Mouse (Mus musculus) kidney, adult 2 months (tissue): ENCODE measurements around the gene Mt2. TPM values are rescaled to one million over a fixed set of nuclear protein-coding genes. Genes with fewer than 3 reads are reported as not detected.

Experiments
- DNase-seq: peaks from one replicate; pipeline ENCODE4 v3.0.0; 2021
- H3K27ac ChIP-seq: fragments of 200-500 bp; 2 replicates; pipeline ENCODE4 v1.5.1; 2012; ENCODE audit warnings: low read depth, low read length, control low read depth, inconsistent platforms; ENCODE audit not compliant: insufficient read depth
- H3K27me3 ChIP-seq: fragments of 200-500 bp; replicated peaks from 2 replicates; pipeline ENCODE4 v1.6.1; 2012; ENCODE audit warnings: mild to moderate bottlenecking, moderate library complexity, low read length, inconsistent platforms; ENCODE audit not compliant: control insufficient read depth, insufficient read depth
- H3K36me3 ChIP-seq: fragments of 200-500 bp; 2 replicates; pipeline ENCODE4 v1.6.1; 2012; ENCODE audit warnings: mild to moderate bottlenecking, moderate library complexity, low read length, inconsistent platforms; ENCODE audit not compliant: control insufficient read depth, insufficient read depth
- H3K4me1 ChIP-seq: fragments of 200-500 bp; 2 replicates; pipeline ENCODE4 v1.6.1; 2011; ENCODE audit warnings: low read length; ENCODE audit not compliant: control insufficient read depth, insufficient read depth
- H3K4me3 ChIP-seq: fragments of 200-500 bp; 2 replicates; pipeline ENCODE4 v1.5.1; 2011; ENCODE audit warnings: mild to moderate bottlenecking, low read depth, low read length, control low read depth; ENCODE audit not compliant: insufficient read depth
- CTCF ChIP-seq: fragments of 200-500 bp; conservative IDR thresholded peaks from 2 replicates; pipeline ENCODE4 v1.5.1; 2011; ENCODE audit warnings: low read depth, mild to moderate bottlenecking, control low read depth, low read length, moderate library complexity, mixed read lengths; ENCODE audit not compliant: insufficient read depth, insufficient read length
- POLR2A ChIP-seq: fragments of 200-500 bp; IDR thresholded peaks from one replicate; pipeline ENCODE4 v1.6.1; 2011; ENCODE audit warnings: low read depth, low read length, control low read depth
- WGBS: fragments of 180-500 bp; shearing (Covaris S2); methylation state at CpG from one replicate; pipeline ENCODE4 v1.1.7; 2018; 5-methylcytosine and 5-hydroxymethylcytosine counted together
- polyA plus RNA-seq: library from polyadenylated mRNA; depleted of rRNA; stranded (reverse); fragments of >200 nt; gene quantifications from 2 replicates; pipeline ENCODE4 v1.2.3, GENCODE M21; 2012

The Mt2 gene
- polyA plus RNA-seq, 1 experiment: 80.2 TPM

- H3K36me3 ChIP-seq: no peaks in the 10 kb centered on the region
- TF ChIP-seq CTCF (no peak), POLR2A (no peak)
- no peaks in the 10 kb centered on the region for H3K27me3 ChIP-seq
- no peak overlapping the region for H3K4me3 ChIP-seq
- no peak overlapping the region for H3K27ac ChIP-seq
- no peak for DNase-seq
- WGBS: 93% methylated on average over 6 of the region's 6 CpGs
- no peaks in the 10 kb centered on the region for H3K4me1 ChIP-seq
Measured at GRCm38 (mm10) chr8:94135556-94135955, 36.9 kb upstream of the Mt2 start.

DNA sequence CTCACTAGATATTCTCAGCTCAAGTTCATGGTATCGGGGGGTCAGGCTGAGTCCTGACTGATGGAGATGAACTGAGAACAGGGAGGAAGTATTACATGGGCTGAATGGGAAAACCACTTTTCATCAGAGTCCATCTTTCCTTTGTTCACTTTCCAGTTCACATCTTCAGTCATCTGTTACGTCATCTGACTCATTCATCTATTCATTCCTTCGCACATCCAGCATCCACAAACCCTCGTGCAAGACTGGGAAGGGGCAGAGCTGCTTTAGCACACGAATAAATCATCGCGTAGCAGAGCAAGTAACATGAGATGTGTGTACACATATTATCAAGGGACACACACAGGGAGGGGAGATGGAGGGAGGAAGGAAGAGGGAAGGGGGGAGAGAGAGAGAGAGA, 36.3 kb upstream of the Mt2 start:
- no peaks in the 10 kb centered on the region for H3K27me3 ChIP-seq
- no peak overlapping the region for H3K27ac ChIP-seq
- H3K36me3 ChIP-seq: no peaks in the 10 kb centered on the region
- DNase-seq: no peak
- H3K4me3 ChIP-seq: no peak overlapping the region
- no peaks in the 10 kb centered on the region for H3K4me1 ChIP-seq
- no peak for TF ChIP-seq POLR2A
- WGBS: 73% methylated on average over 7 of the region's 7 CpGs

DNA sequence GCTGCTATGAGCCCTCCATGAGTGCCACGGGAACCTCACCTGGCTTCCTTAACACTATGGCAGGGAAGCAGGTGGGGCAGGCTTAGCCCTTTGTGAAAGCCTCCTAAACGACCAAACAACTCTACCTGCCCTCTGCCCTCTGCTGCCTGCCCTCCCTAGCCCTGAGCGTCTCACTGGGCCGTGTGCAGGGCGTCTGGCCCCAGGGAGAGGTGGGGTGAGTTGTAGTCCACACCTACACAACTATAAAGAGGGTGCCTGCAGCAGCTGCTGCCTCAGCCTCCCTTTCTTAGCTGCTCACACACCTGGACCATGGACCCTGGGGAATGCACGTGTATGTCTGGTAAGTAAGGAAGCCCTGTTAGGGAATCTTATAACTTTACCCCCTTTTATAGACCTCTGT, 35.5 kb upstream of the Mt2 start, which contains the start of gene Mt4:
Mt4 (plus strand) TSS at position 265 of the 400 bp plus-strand sequence.
- no peak within 1 kb of the TSS for H3K27ac ChIP-seq
- no peaks in the 10 kb centered on the region for H3K4me1 ChIP-seq
- no peak for DNase-seq
- no peaks in the 10 kb centered on the region for H3K27me3 ChIP-seq
- TF ChIP-seq POLR2A: no peak
- TF ChIP-seq CTCF: no peak
- 43% methylated on average over 6 of the region's 6 CpGs for WGBS
- no peak within 1 kb of the TSS for H3K4me3 ChIP-seq
- H3K36me3 ChIP-seq: no peaks in the 10 kb centered on the region

GRCm38 (mm10) chr8:94140266-94140795, 32.1 kb upstream of the Mt2 start:
- no peak for DNase-seq
- Histone ChIP-seq H3K27me3 (no peaks in the 10 kb centered on the region), H3K4me3 (no peak overlapping the region), H3K27ac (no peak overlapping the region), H3K4me1 (no peaks in the 10 kb centered on the region), H3K36me3 (no peaks in the 10 kb centered on the region)
- no peak for TF ChIP-seq POLR2A
- no peak for TF ChIP-seq CTCF
- 86% methylated on average over 4 of the region's 4 CpGs for WGBS

- no peak overlapping the region for H3K4me3 ChIP-seq
- no peak overlapping the region for H3K27ac ChIP-seq
- H3K36me3 ChIP-seq: no peaks in the 10 kb centered on the region
- no peaks in the 10 kb centered on the region for H3K27me3 ChIP-seq
- no peak for DNase-seq
- 46% methylated on average over 5 of the region's 5 CpGs for WGBS
- H3K4me1 ChIP-seq: no peaks in the 10 kb centered on the region
- TF ChIP-seq CTCF (no peak), POLR2A (no peak)
Measured at GRCm38 (mm10) chr8:94148236-94148635, 24.2 kb upstream of the Mt2 start.

DNA sequence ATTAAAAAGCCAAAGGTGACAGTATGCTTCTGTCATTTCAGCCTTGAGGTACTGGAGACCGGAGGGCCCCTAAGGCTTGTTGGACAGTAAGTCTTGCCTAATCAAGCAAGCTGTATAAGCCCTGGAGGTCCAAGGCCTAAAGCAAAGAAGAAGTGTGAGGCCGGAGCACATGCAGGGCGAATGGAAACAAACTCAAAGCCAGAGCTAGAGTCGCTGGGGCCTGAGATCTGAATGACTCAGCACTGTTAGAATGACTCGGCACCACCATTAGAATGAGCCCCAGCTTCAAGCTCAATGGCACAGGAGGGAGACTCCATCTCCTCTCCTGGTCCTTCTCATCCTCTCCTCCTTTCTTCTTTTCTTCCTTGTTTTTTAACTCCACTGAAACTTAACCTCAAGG, 21.5 kb upstream of the Mt2 start:
- Histone ChIP-seq H3K27ac (no peak overlapping the region), H3K4me1 (no peaks in the 10 kb centered on the region), H3K27me3 (no peaks in the 10 kb centered on the region), H3K36me3 (no peaks in the 10 kb centered on the region), H3K4me3 (no peak overlapping the region)
- TF ChIP-seq POLR2A (no peak), CTCF (no peak)
- DNase-seq: no peak
- 78% methylated on average over 5 of the region's 5 CpGs for WGBS

- Histone ChIP-seq H3K27me3 (no peaks in the 10 kb centered on the region), H3K4me3 (peak within 1 kb of the TSS; percentile 11; the same call in 1 of the 2 replicates), H3K36me3 (no peaks in the 10 kb centered on the region), H3K4me1 (no peaks in the 10 kb centered on the region), H3K27ac (no peak within 1 kb of the TSS)
- 5% methylated on average over 29 of the region's 29 CpGs for WGBS
- peak; percentile 36 for DNase-seq
- TF ChIP-seq CTCF (no peak), POLR2A (no peak)
Measured at GRCm38 (mm10) chr8:94152513-94153300, 19.8 kb upstream of the Mt2 start, which contains the start of gene Mt3. TSS of gene Mt3 (plus strand) at chr8:94152607.
